Mouse (Mus musculus): ENCODE measurements around the gene Trim43a. TPM values are rescaled to one million over a fixed set of nuclear protein-coding genes. Genes with fewer than 3 reads are reported as not detected.

Trim43a gene
- total RNA-seq, 1 experiment from 2014 or later, result 0.97 TPM

Other genes starting within 250 kb of the Trim43a start
- gene Snx14, start 141.9 kb upstream of the Trim43a start, total RNA-seq (2021), result 50.8 and 66.7 TPM in 2 replicates
- gene Gm20537, start 124.3 kb upstream of the Trim43a start, total RNA-seq (2021), result 0.76 TPM in 1 of 2 replicates, not detected in the other
- 88.2 and 96.1 TPM in 2 replicates for gene Syncrip, start 98.3 kb upstream of the Trim43a start, total RNA-seq (2021)
- 10.6 and 11.1 TPM in 2 replicates for gene Zfp949, start 32.9 kb upstream of the Trim43a start, total RNA-seq (2021)
- gene Mthfsl, start 139.4 kb downstream of the Trim43a start, total RNA-seq (2021), result 40.4 and 42.0 TPM in 2 replicates
- gene Bcl2a1d, start 151.0 kb downstream of the Trim43a start, total RNA-seq (2021), result not detected in 2 replicates